Mouse (Mus musculus): ENCODE data around the gene Itpr2. TPM values are rescaled to one million over a fixed set of nuclear protein-coding genes. Genes with fewer than 3 reads are reported as not detected.

Itpr2 gene
- polyA plus RNA-seq, 1 experiment from 2014 or later: 7.5 TPM

- Histone ChIP-seq H3K4me1 (ENCODE audit: control insufficient read depth, low read depth, low read length) (no peaks in the 10 kb centered on the region; the same call in 1 of the 2 replicates), H3K9me3 (replicated peaks; ENCODE audit: control insufficient read depth, low read length) (no peaks in the 10 kb centered on the region), H3K36me3 (ENCODE audit: control insufficient read depth, insufficient read depth) (no peaks in the 10 kb centered on the region), H3K27ac (ENCODE audit: low read length) (no peak overlapping the region), H3K9ac (ENCODE audit: low read depth, low read length) (no peak overlapping the region), H3K27me3 (ENCODE audit: control insufficient read depth, insufficient read depth, low read depth, low read length) (no peaks in the 10 kb centered on the region), H3K4me2 (ENCODE audit: low read depth, low read length) (no peak overlapping the region), H3K4me3 (ENCODE audit: low read depth, low read length) (no peak overlapping the region)
- 36% methylated on average over 6 of the region's 6 CpGs for WGBS (ENCODE audit: insufficient replicate concordance)
- no peak for ATAC-seq (ENCODE audit: low read depth)
Observed at GRCm38 (mm10) chr6:146405380-146405779, 96.6 kb downstream of the Itpr2 start.

GRCm38 (mm10) chr6:146404876-146405275, 97.1 kb downstream of the Itpr2 start:
- no peak overlapping the region for H3K27ac ChIP-seq (ENCODE audit: low read length)
- H3K9ac ChIP-seq (ENCODE audit: low read depth, low read length): no peak overlapping the region
- H3K36me3 ChIP-seq (ENCODE audit: control insufficient read depth, insufficient read depth): no peaks in the 10 kb centered on the region
- H3K4me3 ChIP-seq (ENCODE audit: low read depth, low read length): no peak overlapping the region
- whole genome bisulfite sequencing (ENCODE audit: insufficient replicate concordance): 71% methylated on average over 4 of the region's 4 CpGs
- no peak for ATAC-seq (ENCODE audit: low read depth)
- no peaks in the 10 kb centered on the region for H3K27me3 ChIP-seq (ENCODE audit: control insufficient read depth, insufficient read depth, low read depth, low read length)
- H3K4me1 ChIP-seq (ENCODE audit: control insufficient read depth, low read depth, low read length): no peaks in the 10 kb centered on the region; the same call in 1 of the 2 replicates
- H3K9me3 ChIP-seq (replicated peaks; ENCODE audit: control insufficient read depth, low read length): no peaks in the 10 kb centered on the region
- H3K4me2 ChIP-seq (ENCODE audit: low read depth, low read length): no peak overlapping the region

GRCm38 (mm10) chr6:146404156-146404555, 97.9 kb downstream of the Itpr2 start:
- no peak for ATAC-seq (ENCODE audit: low read depth)
- Histone ChIP-seq H3K9ac (ENCODE audit: low read depth, low read length) (no peak overlapping the region), H3K27me3 (ENCODE audit: control insufficient read depth, insufficient read depth, low read depth, low read length) (no peaks in the 10 kb centered on the region), H3K4me2 (ENCODE audit: low read depth, low read length) (no peak overlapping the region), H3K36me3 (ENCODE audit: control insufficient read depth, insufficient read depth) (no peaks in the 10 kb centered on the region), H3K4me1 (ENCODE audit: control insufficient read depth, low read depth, low read length) (no peaks in the 10 kb centered on the region), H3K27ac (ENCODE audit: low read length) (no peak overlapping the region), H3K4me3 (ENCODE audit: low read depth, low read length) (no peak overlapping the region), H3K9me3 (replicated peaks; ENCODE audit: control insufficient read depth, low read length) (no peaks in the 10 kb centered on the region)
- 66% methylated on average over 10 of the region's 10 CpGs for WGBS (ENCODE audit: insufficient replicate concordance)

GRCm38 (mm10) chr6:146402905-146403642, 98.9 kb downstream of the Itpr2 start:
- no peak overlapping the region for H3K4me2 ChIP-seq (ENCODE audit: low read depth, low read length)
- WGBS (ENCODE audit: insufficient replicate concordance): 31% methylated on average over 6 of the region's 6 CpGs
- no peaks in the 10 kb centered on the region for H3K9me3 ChIP-seq (replicated peaks; ENCODE audit: control insufficient read depth, low read length)
- H3K36me3 ChIP-seq (ENCODE audit: control insufficient read depth, insufficient read depth): no peaks in the 10 kb centered on the region
- H3K4me1 ChIP-seq (ENCODE audit: control insufficient read depth, low read depth, low read length): no peaks in the 10 kb centered on the region
- H3K27me3 ChIP-seq (ENCODE audit: control insufficient read depth, insufficient read depth, low read depth, low read length): no peaks in the 10 kb centered on the region
- no peak for ATAC-seq (ENCODE audit: low read depth)
- H3K27ac ChIP-seq (ENCODE audit: low read length): no peak overlapping the region
- no peak overlapping the region for H3K9ac ChIP-seq (ENCODE audit: low read depth, low read length)
- H3K4me3 ChIP-seq (ENCODE audit: low read depth, low read length): no peak overlapping the region

- ATAC-seq (ENCODE audit: low read depth): no peak; the same call in 1 of the 2 replicates
- 36% methylated on average over 3 of the region's 3 CpGs for WGBS (ENCODE audit: insufficient replicate concordance)
- no peak overlapping the region for H3K4me3 ChIP-seq (ENCODE audit: low read depth, low read length)
- no peak overlapping the region for H3K4me2 ChIP-seq (ENCODE audit: low read depth, low read length)
- H3K9ac ChIP-seq (ENCODE audit: low read depth, low read length): no peak overlapping the region
- no peak overlapping the region for H3K27ac ChIP-seq (ENCODE audit: low read length)
- H3K27me3 ChIP-seq (ENCODE audit: control insufficient read depth, insufficient read depth, low read depth, low read length): no peaks in the 10 kb centered on the region
- H3K4me1 ChIP-seq (ENCODE audit: control insufficient read depth, low read depth, low read length): no peaks in the 10 kb centered on the region; the same call in 1 of the 2 replicates
- no peaks in the 10 kb centered on the region for H3K9me3 ChIP-seq (replicated peaks; ENCODE audit: control insufficient read depth, low read length)
- H3K36me3 ChIP-seq (ENCODE audit: control insufficient read depth, insufficient read depth): no peaks in the 10 kb centered on the region
Observed at GRCm38 (mm10) chr6:146397803-146398202, 104.2 kb downstream of the Itpr2 start.

- Histone ChIP-seq H3K36me3 (ENCODE audit: control insufficient read depth, insufficient read depth) (no peaks in the 10 kb centered on the region), H3K4me3 (ENCODE audit: low read depth, low read length) (no peak overlapping the region), H3K4me1 (ENCODE audit: control insufficient read depth, low read depth, low read length) (no peaks in the 10 kb centered on the region; the same call in 1 of the 2 replicates), H3K4me2 (ENCODE audit: low read depth, low read length) (no peak overlapping the region), H3K27ac (ENCODE audit: low read length) (no peak overlapping the region), H3K9me3 (replicated peaks; ENCODE audit: control insufficient read depth, low read length) (no peaks in the 10 kb centered on the region), H3K27me3 (ENCODE audit: control insufficient read depth, insufficient read depth, low read depth, low read length) (no peaks in the 10 kb centered on the region), H3K9ac (ENCODE audit: low read depth, low read length) (no peak overlapping the region)
- WGBS (ENCODE audit: insufficient replicate concordance): 81% methylated on average over 5 of the region's 5 CpGs
- no peak for ATAC-seq (ENCODE audit: low read depth)
Observed at GRCm38 (mm10) chr6:146396253-146396652, 105.8 kb downstream of the Itpr2 start.

GRCm38 (mm10) chr6:146395616-146396015, 106.4 kb downstream of the Itpr2 start:
- no peaks in the 10 kb centered on the region; the same call in 1 of the 2 replicates for H3K4me1 ChIP-seq (ENCODE audit: control insufficient read depth, low read depth, low read length)
- H3K27ac ChIP-seq (ENCODE audit: low read length): no peak overlapping the region
- ATAC-seq (ENCODE audit: low read depth): no peak
- WGBS (ENCODE audit: insufficient replicate concordance): 68% methylated on average over 4 of the region's 4 CpGs
- no peaks in the 10 kb centered on the region for H3K27me3 ChIP-seq (ENCODE audit: control insufficient read depth, insufficient read depth, low read depth, low read length)
- no peak overlapping the region for H3K4me3 ChIP-seq (ENCODE audit: low read depth, low read length)
- H3K36me3 ChIP-seq (ENCODE audit: control insufficient read depth, insufficient read depth): no peaks in the 10 kb centered on the region
- no peaks in the 10 kb centered on the region for H3K9me3 ChIP-seq (replicated peaks; ENCODE audit: control insufficient read depth, low read length)
- no peak overlapping the region for H3K9ac ChIP-seq (ENCODE audit: low read depth, low read length)
- H3K4me2 ChIP-seq (ENCODE audit: low read depth, low read length): no peak overlapping the region

GRCm38 (mm10) chr6:146392188-146392587, 109.8 kb downstream of the Itpr2 start:
- WGBS (ENCODE audit: insufficient replicate concordance): 62% methylated on average over 2 of the region's 2 CpGs
- Histone ChIP-seq H3K4me2 (ENCODE audit: low read depth, low read length) (no peak overlapping the region), H3K27me3 (ENCODE audit: control insufficient read depth, insufficient read depth, low read depth, low read length) (no peaks in the 10 kb centered on the region), H3K4me3 (ENCODE audit: low read depth, low read length) (no peak overlapping the region), H3K4me1 (ENCODE audit: control insufficient read depth, low read depth, low read length) (no peaks in the 10 kb centered on the region), H3K36me3 (ENCODE audit: control insufficient read depth, insufficient read depth) (no peaks in the 10 kb centered on the region; the same call in 1 of the 2 replicates), H3K9me3 (replicated peaks; ENCODE audit: control insufficient read depth, low read length) (no peaks in the 10 kb centered on the region), H3K9ac (ENCODE audit: low read depth, low read length) (no peak overlapping the region), H3K27ac (ENCODE audit: low read length) (no peak overlapping the region)
- no peak for ATAC-seq (ENCODE audit: low read depth)

GRCm38 (mm10) chr6:146390159-146390558, 111.9 kb downstream of the Itpr2 start:
- Histone ChIP-seq H3K27ac (ENCODE audit: low read length) (no peak overlapping the region), H3K4me3 (ENCODE audit: low read depth, low read length) (no peak overlapping the region), H3K27me3 (ENCODE audit: control insufficient read depth, insufficient read depth, low read depth, low read length) (no peaks in the 10 kb centered on the region), H3K36me3 (ENCODE audit: control insufficient read depth, insufficient read depth) (no peaks in the 10 kb centered on the region; the same call in 1 of the 2 replicates), H3K9ac (ENCODE audit: low read depth, low read length) (no peak overlapping the region), H3K4me2 (ENCODE audit: low read depth, low read length) (no peak overlapping the region), H3K9me3 (replicated peaks; ENCODE audit: control insufficient read depth, low read length) (no peaks in the 10 kb centered on the region), H3K4me1 (ENCODE audit: control insufficient read depth, low read depth, low read length) (no peaks in the 10 kb centered on the region)
- WGBS (ENCODE audit: insufficient replicate concordance): 69% methylated on average over 4 of the region's 4 CpGs
- no peak for ATAC-seq (ENCODE audit: low read depth)
